Mouse (Mus musculus) limb, embryonic 12.5 days (tissue): Measurements from ENCODE around the gene Kcnc1. TPM values are rescaled to one million over a fixed set of nuclear protein-coding genes. Genes with fewer than 3 reads are reported as not detected.

Experiments used
- ATAC-seq: fragments of 200-750 bp; cut with Nextera tagmentation; 2 replicates; pipeline ENCODE4 v1.8.0; 2017; ENCODE audit warnings: low read depth, moderate TSS enrichment; ENCODE audit not compliant: insufficient number of reproducible peaks, insufficient read depth, low FRiP score, low TSS enrichment
- H3K27ac ChIP-seq: fragments of 300-500 bp; sonication (generic); 2 replicates; pipeline ENCODE4 v1.5.1; 2016; ENCODE audit warnings: mild to moderate bottlenecking, moderate library complexity
- H3K27me3 ChIP-seq: fragments of 300-500 bp; sonication (generic); 2 replicates; pipeline ENCODE4 v1.6.1; 2016; ENCODE audit warnings: mild to moderate bottlenecking, moderate library complexity
- H3K36me3 ChIP-seq: fragments of 300-500 bp; sonication (generic); 2 replicates; pipeline ENCODE4 v1.6.1; 2016; ENCODE audit warnings: mild to moderate bottlenecking, moderate library complexity
- H3K4me1 ChIP-seq: fragments of 300-500 bp; sonication (generic); replicated peaks from 2 replicates; pipeline ENCODE4 v1.6.1; 2016
- H3K4me2 ChIP-seq: fragments of 300-500 bp; sonication (generic); 2 replicates; pipeline ENCODE4 v1.6.1; 2016; ENCODE audit warnings: mild to moderate bottlenecking, moderate library complexity
- H3K4me3 ChIP-seq: fragments of 300-500 bp; sonication (generic); replicated peaks from 2 replicates; pipeline ENCODE4 v1.5.1; 2016; ENCODE audit warnings: mild to moderate bottlenecking
- H3K9ac ChIP-seq: fragments of 300-500 bp; sonication (generic); replicated peaks from 2 replicates; pipeline ENCODE4 v1.6.1; 2016; ENCODE audit warnings: mild to moderate bottlenecking, moderate library complexity
- H3K9me3 ChIP-seq: fragments of 300-500 bp; sonication (generic); 2 replicates; pipeline ENCODE4 v1.6.1; 2016; ENCODE audit warnings: mild to moderate bottlenecking, moderate library complexity
- WGBS: fragments of 180-500 bp; shearing (Covaris S2); methylation state at CpG from one replicate; pipeline ENCODE4 v1.1.7; 2016; 5-methylcytosine and 5-hydroxymethylcytosine counted together
- polyA plus RNA-seq: library from polyadenylated mRNA; unstranded; fragments of >200 nt; fragmentation: Nextera tagmentation; extraction: Ambion mirVana; gene quantifications from 2 replicates; pipeline ENCODE4 v1.2.1, GENCODE M21; 2016

The Kcnc1 gene
- polyA plus RNA-seq, 1 experiment from 2014 or later = 0.14 TPM

GRCm38 (mm10) chr7:46422764-46423412 is 26.6 kb downstream of the Kcnc1 start:
- peaks cover 9% of the 10 kb centered on the region for H3K27me3 ChIP-seq
- no peaks in the 10 kb centered on the region for H3K36me3 ChIP-seq
- no peak overlapping the region for H3K4me3 ChIP-seq
- no peaks in the 10 kb centered on the region for H3K4me1 ChIP-seq
- H3K9ac ChIP-seq = no peak overlapping the region
- H3K27ac ChIP-seq = no peak overlapping the region
- 45% methylated on average over 18 of the region's 18 CpGs for WGBS
- H3K9me3 ChIP-seq = no peaks in the 10 kb centered on the region
- no peak overlapping the region for H3K4me2 ChIP-seq
- ATAC-seq = no peak

DNA sequence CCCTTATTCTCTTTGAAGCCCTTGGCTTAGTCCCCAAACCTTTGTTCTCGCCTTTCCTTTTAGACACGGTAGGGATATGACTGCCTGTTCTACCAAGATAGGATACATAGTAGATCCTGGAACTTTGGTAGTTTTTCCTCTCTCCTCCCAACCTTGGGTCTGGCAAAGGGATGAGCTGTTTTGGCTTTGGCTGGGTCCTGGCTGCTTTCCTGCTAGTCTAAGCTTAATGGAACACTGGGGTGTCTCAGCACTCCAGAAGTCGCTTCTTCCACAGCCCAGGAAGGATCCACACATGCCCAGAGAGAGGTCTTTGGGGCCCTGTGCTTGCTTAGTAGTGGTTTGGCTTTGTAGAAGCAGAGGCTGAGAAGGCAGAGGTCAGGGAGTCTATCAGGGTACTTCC is 27.7 kb downstream of the Kcnc1 start:
- 79% methylated on average over 3 of the region's 3 CpGs for WGBS
- H3K27me3 ChIP-seq = peaks cover 9% of the 10 kb centered on the region
- no peak overlapping the region for H3K4me3 ChIP-seq
- no peaks in the 10 kb centered on the region for H3K9me3 ChIP-seq
- ATAC-seq = no peak
- no peak overlapping the region for H3K27ac ChIP-seq
- H3K4me1 ChIP-seq = no peaks in the 10 kb centered on the region
- no peak overlapping the region for H3K9ac ChIP-seq
- no peaks in the 10 kb centered on the region for H3K36me3 ChIP-seq
- H3K4me2 ChIP-seq = no peak overlapping the region

DNA sequence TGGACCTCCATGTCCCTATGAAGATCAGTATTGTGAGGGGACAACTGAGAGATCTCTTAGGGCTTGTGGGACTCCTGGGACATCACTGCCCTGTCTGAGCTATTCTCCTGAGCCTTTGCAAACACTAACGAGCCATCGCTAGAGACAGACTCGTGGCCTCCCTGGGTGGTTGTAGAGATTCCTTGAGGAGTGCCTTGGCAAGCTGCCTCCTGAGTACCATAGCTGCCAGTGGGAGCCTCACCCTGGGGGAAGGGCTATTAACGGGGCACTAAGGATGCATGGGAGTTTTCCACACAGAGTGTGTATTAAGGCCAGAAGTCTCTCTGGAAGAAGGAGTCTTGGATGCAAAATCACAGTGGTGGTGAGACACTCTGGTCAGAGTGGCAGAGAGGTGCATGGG is 28.7 kb downstream of the Kcnc1 start:
- 70% methylated on average over 4 of the region's 4 CpGs for WGBS
- no peaks in the 10 kb centered on the region for H3K4me1 ChIP-seq
- ATAC-seq = no peak
- no peaks in the 10 kb centered on the region for H3K36me3 ChIP-seq
- no peak overlapping the region for H3K9ac ChIP-seq
- no peak overlapping the region for H3K4me3 ChIP-seq
- peaks cover 9% of the 10 kb centered on the region for H3K27me3 ChIP-seq
- no peak overlapping the region for H3K4me2 ChIP-seq
- H3K9me3 ChIP-seq = no peaks in the 10 kb centered on the region
- no peak overlapping the region for H3K27ac ChIP-seq

- H3K4me1 ChIP-seq = 0 out of 2 replicates have a peak, but pooled peaks cover 3% of the 10 kb centered on the region
- H3K27ac ChIP-seq = no peak overlapping the region
- H3K4me3 ChIP-seq = no peak overlapping the region
- H3K4me2 ChIP-seq = no peak overlapping the region
- H3K9me3 ChIP-seq = no peaks in the 10 kb centered on the region
- ATAC-seq = no peak
- H3K27me3 ChIP-seq = 0 out of 2 replicates have a peak, but pooled peaks cover 4% of the 10 kb centered on the region
- H3K9ac ChIP-seq = no peak overlapping the region
- WGBS = 81% methylated on average over 5 of the region's 5 CpGs
- H3K36me3 ChIP-seq = no peaks in the 10 kb centered on the region
Measured at GRCm38 (mm10) chr7:46433874-46434273, 37.6 kb downstream of the Kcnc1 start.

GRCm38 (mm10) chr7:46435833-46436232 is 39.5 kb downstream of the Kcnc1 start:
- 90% methylated on average over 5 of the region's 5 CpGs for whole genome bisulfite sequencing
- no peak for ATAC-seq

GRCm38 (mm10) chr7:46438537-46439141 is 42.3 kb downstream of the Kcnc1 start:
- WGBS = 22% methylated on average over 9 of the region's 9 CpGs
- no peak for ATAC-seq
- 0 out of 2 replicates have a peak, but pooled peaks cover 7% of the 10 kb centered on the region for H3K27me3 ChIP-seq
- H3K4me2 ChIP-seq = no peak overlapping the region
- no peaks in the 10 kb centered on the region for H3K9me3 ChIP-seq
- H3K27ac ChIP-seq = no peak overlapping the region
- H3K9ac ChIP-seq = no peak overlapping the region
- H3K4me3 ChIP-seq = no peak overlapping the region
- no peaks in the 10 kb centered on the region for H3K36me3 ChIP-seq
- 0 out of 2 replicates have a peak, but pooled peaks cover 3% of the 10 kb centered on the region for H3K4me1 ChIP-seq

More at GRCm38 (mm10) chr7:46435833-46436232, 39.5 kb downstream of the Kcnc1 start:
- H3K9me3 ChIP-seq = no peaks in the 10 kb centered on the region
- H3K4me3 ChIP-seq = no peak overlapping the region
- H3K4me2 ChIP-seq = no peak overlapping the region
- no peak overlapping the region for H3K27ac ChIP-seq
- H3K36me3 ChIP-seq = no peaks in the 10 kb centered on the region
- H3K9ac ChIP-seq = no peak overlapping the region
- 0 out of 2 replicates have a peak, but pooled peaks cover 7% of the 10 kb centered on the region for H3K27me3 ChIP-seq
- 0 out of 2 replicates have a peak, but pooled peaks cover 3% of the 10 kb centered on the region for H3K4me1 ChIP-seq

DNA sequence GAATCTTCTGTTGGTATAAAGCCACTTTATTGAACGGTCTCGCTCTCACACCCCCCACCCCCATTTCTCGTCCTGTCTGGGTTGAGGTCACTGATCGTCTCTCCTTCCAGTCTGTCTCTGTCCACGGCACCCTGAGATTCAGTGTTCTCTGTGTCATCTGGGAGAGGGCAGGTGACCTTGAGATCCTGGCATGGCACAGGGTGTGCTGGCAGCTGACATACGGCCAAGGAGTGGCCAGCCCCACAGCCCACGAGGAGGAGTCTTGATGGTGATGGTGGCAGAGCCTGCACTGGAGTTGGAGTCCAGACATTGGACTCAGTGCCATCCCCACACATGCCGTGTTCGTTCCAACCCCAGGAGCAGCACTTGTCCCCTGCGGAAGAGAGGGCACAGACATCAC is 46.9 kb downstream of the Kcnc1 start:
- no peak for ATAC-seq
- 0 out of 2 replicates have a peak, but pooled peaks cover 3% of the 10 kb centered on the region for H3K4me1 ChIP-seq
- no peak overlapping the region for H3K9ac ChIP-seq
- H3K9me3 ChIP-seq = no peaks in the 10 kb centered on the region
- H3K4me3 ChIP-seq = no peak overlapping the region
- H3K4me2 ChIP-seq = no peak overlapping the region
- 90% methylated on average over 10 of the region's 10 CpGs for whole genome bisulfite sequencing
- no peaks in the 10 kb centered on the region for H3K36me3 ChIP-seq
- H3K27ac ChIP-seq = no peak overlapping the region
- 0 out of 2 replicates have a peak, but pooled peaks cover 5% of the 10 kb centered on the region for H3K27me3 ChIP-seq

- no peak overlapping the region for H3K4me3 ChIP-seq
- H3K9ac ChIP-seq = no peak overlapping the region
- no peaks in the 10 kb centered on the region for H3K36me3 ChIP-seq
- H3K4me1 ChIP-seq = no peaks in the 10 kb centered on the region
- H3K27me3 ChIP-seq = no peaks in the 10 kb centered on the region
- H3K4me2 ChIP-seq = no peak overlapping the region
- H3K9me3 ChIP-seq = no peaks in the 10 kb centered on the region
- ATAC-seq = no peak
- H3K27ac ChIP-seq = no peak overlapping the region
- WGBS = 78% methylated on average over 6 of the region's 6 CpGs
Measured at GRCm38 (mm10) chr7:46445896-46446295, 49.6 kb downstream of the Kcnc1 start.

DNA sequence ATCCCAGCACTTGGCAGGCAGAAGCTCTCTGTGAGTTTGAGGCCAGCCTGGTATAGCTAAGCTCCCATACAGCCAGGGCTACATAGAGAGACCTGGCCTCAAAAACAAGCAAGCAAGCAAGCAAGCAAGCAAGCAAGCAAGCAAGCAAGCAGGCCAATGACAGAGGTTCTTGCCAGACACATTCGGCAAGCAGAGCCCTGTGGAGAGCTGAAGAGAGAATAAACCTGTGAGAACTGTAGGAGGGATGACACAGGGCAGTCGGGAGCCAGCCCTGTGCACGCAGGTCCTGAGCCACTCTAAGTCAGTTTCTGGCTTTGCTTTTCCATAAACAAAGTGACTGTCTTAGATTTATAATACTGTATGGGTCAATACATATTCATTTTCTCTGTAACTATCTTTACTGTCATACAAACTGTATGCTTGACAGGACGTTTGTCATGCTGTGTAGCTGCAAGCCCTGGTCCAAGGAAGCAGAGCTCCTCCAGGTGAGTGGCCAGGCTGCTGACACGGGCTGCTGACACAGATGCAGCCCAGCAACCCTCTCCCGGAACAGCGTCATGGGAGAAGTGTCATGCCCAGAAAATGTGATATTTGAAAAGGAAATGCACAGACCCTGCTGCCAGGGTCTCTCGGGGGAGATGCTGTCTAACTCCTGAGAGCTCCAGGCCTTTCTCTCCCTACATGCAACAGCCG is 51.3 kb downstream of the Kcnc1 start:
- Histone ChIP-seq H3K4me3 (no peak overlapping the region), H3K4me1 (no peaks in the 10 kb centered on the region), H3K9ac (no peak overlapping the region), H3K4me2 (no peak overlapping the region), H3K36me3 (no peaks in the 10 kb centered on the region), H3K9me3 (no peaks in the 10 kb centered on the region), H3K27me3 (no peaks in the 10 kb centered on the region), H3K27ac (no peak overlapping the region)
- 65% methylated on average over 9 of the region's 9 CpGs for WGBS
- ATAC-seq = no peak

DNA sequence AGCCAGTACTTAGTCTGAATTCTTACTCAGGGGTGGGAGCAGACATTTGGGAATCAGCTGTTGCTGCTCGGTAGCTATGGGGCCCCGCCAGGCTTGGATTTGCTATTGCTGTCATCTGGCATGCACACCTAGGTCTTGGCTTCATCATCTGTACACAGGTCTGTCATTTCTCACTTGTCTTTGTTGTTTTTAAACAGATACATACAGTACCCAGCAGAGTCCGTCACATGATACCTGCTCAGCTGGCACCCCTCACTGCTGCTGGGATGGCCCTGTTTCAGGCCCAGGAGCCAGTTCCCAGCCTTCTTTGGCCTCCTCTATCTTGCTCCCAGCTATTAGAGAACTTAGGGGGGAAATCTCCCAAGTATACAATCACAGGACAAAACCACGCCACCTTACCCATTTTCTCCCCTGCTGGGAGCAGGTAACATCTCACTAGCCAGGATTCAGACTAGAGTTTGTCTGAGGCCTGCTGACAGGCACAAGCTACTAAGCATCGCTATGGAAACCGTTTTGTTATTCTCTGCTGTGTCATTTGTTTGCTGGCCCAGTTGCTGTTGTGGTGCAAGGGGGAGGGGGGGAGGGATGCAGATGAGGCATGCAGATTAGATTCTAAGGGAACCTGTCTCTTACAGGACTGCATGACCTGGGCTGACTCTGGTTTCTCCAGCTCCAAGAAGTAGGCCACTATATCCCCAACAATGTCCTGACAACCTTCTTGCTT is 52.8 kb downstream of the Kcnc1 start:
- H3K27me3 ChIP-seq = no peaks in the 10 kb centered on the region
- H3K27ac ChIP-seq = no peak overlapping the region

More for the DNA sequence above, 52.8 kb downstream of the Kcnc1 start:
- no peak for ATAC-seq
- Histone ChIP-seq H3K9me3 (no peaks in the 10 kb centered on the region), H3K4me3 (no peak overlapping the region), H3K36me3 (no peaks in the 10 kb centered on the region), H3K4me1 (peaks cover 3% of the 10 kb centered on the region; the same call in 1 of the 2 replicates), H3K9ac (no peak overlapping the region), H3K4me2 (no peak overlapping the region)
- 57% methylated on average over 6 of the region's 6 CpGs for WGBS
